Mouse (Mus musculus): Measurements from ENCODE around the gene Cmas.

DNA sequence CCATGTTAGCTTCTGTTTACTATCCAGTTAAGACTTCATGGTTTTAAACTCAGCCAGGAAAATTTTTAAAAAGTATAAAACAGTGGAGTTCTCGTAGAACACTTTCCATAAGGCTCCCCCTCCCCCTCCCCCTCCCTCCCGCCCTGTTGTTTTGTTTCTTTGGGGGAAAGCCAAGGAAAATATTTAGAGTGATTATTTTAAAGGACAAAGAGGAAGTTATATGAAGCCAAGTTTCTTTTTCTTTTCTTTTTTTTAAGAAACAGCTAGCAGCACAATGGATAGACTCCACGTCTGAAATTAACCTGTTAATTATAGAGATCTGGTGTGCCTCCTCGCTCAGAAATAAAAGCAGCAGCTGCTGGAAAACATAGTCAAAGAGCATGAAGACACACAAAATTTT lies 45.4 kb upstream of the Cmas start:
- TF ChIP-seq CTCF (IDR thresholded peaks at IDR 0.05; ENCODE audit: extremely low read depth, insufficient read length, insufficient replicate concordance, low read depth, low read length) (no peak), POLR2A (IDR thresholded peaks at IDR 0.05; ENCODE audit: low read depth, low read length) (no peak)

All from small intestine, adult 2 months (tissue).